Mouse (Mus musculus) spleen, adult 2 months (tissue): ENCODE measurements around the gene Calm4.

Experiments used
- CTCF ChIP-seq: fragments of 200-500 bp; IDR thresholded peaks from 2 replicates; pipeline ENCODE4 v1.5.1; 2011; ENCODE audit warnings: mild to moderate bottlenecking, inconsistent platforms; ENCODE audit not compliant: insufficient read depth, insufficient read length, insufficient replicate concordance; ENCODE audit errors: extremely low read depth
- POLR2A ChIP-seq: fragments of 200-500 bp; IDR thresholded peaks from 2 replicates; pipeline ENCODE4 v1.6.1; 2011; ENCODE audit warnings: low read depth, low read length, inconsistent platforms

GRCm38 (mm10) chr13:3861251-3861650, 23.7 kb downstream of the Calm4 start:
- TF ChIP-seq CTCF, result no peak
- TF ChIP-seq POLR2A, result no peak
